Mouse (Mus musculus) heart, embryonic 11.5 days (tissue): ENCODE measurements around the gene Nod1. TPM values are rescaled to one million over a fixed set of nuclear protein-coding genes. Genes with fewer than 3 reads are reported as not detected.

ENCODE experiments used
- ATAC-seq: fragments of 200-750 bp; cut with Nextera tagmentation; replicated peaks from 2 replicates; pipeline ENCODE4 v1.8.0; 2017; ENCODE audit warnings: moderate library complexity; ENCODE audit not compliant: insufficient number of reproducible peaks, low FRiP score, low TSS enrichment
- H3K27ac ChIP-seq: fragments of 300-500 bp; sonication (generic); 2 replicates; pipeline ENCODE4 v1.5.1; 2014; ENCODE audit warnings: mild to moderate bottlenecking, low read depth, low read length
- H3K27me3 ChIP-seq: fragments of 300-500 bp; sonication (generic); 2 replicates; pipeline ENCODE4 v1.6.1; 2014; ENCODE audit warnings: mild to moderate bottlenecking, low read length, mixed read lengths; ENCODE audit not compliant: control insufficient read depth, insufficient read depth
- H3K36me3 ChIP-seq: fragments of 300-500 bp; sonication (generic); 2 replicates; pipeline ENCODE4 v1.6.1; 2014; ENCODE audit warnings: mild to moderate bottlenecking, low read length, moderate library complexity, mixed read lengths; ENCODE audit not compliant: control insufficient read depth, insufficient read depth
- H3K4me1 ChIP-seq: fragments of 300-500 bp; sonication (generic); 2 replicates; pipeline ENCODE4 v1.6.1; 2014; ENCODE audit warnings: low read length; ENCODE audit not compliant: control insufficient read depth, insufficient read depth
- H3K4me2 ChIP-seq: fragments of 300-500 bp; sonication (generic); 2 replicates; pipeline ENCODE4 v1.6.1; 2014; ENCODE audit warnings: mild to moderate bottlenecking, moderate library complexity
- H3K4me3 ChIP-seq: fragments of 300-500 bp; sonication (generic); 2 replicates; pipeline ENCODE4 v1.5.1; 2014; ENCODE audit warnings: low read depth, low read length
- H3K9ac ChIP-seq: fragments of 300-500 bp; sonication (generic); 2 replicates; pipeline ENCODE4 v1.6.1; 2014; ENCODE audit warnings: mild to moderate bottlenecking, low read depth, low read length, moderate library complexity
- H3K9me3 ChIP-seq: fragments of 300-500 bp; sonication (generic); replicated peaks from 2 replicates; pipeline ENCODE4 v1.6.1; 2016; ENCODE audit warnings: low read length; ENCODE audit not compliant: control insufficient read depth
- WGBS: fragments of 180-500 bp; shearing (Covaris S2); extraction: QIAGEN DNeasy Blood & Tissue Kit; methylation state at CpG from one replicate; pipeline ENCODE4 v1.1.7; 2014; ENCODE audit not compliant: insufficient replicate concordance; 5-methylcytosine and 5-hydroxymethylcytosine counted together
- polyA plus RNA-seq: library from polyadenylated mRNA; unstranded; fragments of >200 nt; fragmentation: Nextera tagmentation; extraction: Ambion mirVana; gene quantifications from 2 replicates; pipeline ENCODE4 v1.2.1, GENCODE M21; 2014

The Nod1 gene
- polyA plus RNA-seq: 2.3 and 3.2 TPM in 2 replicates

DNA sequence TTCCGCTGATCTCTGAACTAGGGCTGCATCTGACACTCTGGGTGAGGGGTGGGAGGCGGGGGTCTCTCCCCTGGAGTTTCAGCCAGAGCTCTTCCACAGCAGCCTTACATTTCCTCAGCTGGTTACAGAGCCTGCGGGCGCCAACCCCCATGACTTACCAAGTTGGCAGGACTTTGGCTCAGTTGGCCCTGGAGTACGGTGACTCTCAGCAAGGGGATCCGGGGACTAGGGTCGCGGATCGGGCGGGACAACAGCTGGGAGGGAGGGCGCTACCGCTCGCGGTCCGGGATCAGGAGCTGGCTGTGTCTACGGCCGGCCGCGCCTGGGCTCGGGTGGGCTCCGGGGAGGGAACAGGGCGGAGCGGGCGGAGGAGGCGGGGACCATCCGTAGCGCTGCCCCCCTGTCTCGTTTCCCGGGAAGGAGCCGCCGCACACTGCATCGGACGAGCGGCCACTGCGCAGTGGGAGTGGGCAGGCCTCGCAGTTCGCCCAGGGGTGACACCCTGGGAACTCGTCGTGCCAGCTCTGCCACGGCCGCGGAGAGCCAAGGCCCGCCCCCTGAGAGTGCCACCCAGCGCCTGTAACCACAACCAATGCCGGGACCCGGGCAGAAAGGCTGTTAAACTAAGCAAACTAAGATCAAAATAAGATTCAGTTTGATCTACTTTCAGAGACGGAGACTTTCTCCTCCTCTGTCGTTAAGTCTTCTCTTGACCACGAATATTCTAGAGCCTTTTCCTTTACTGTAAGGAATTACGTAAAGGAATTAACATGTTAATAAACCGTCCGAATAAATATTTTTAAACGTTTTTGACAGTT, at the start of gene Nod1:
Gene Nod1 (minus strand): TSS at position 502 of the 818 bp plus-strand sequence.
- Histone ChIP-seq H3K4me3 (peak within 1 kb of the TSS; percentile 63), H3K4me1 (no peaks in the 10 kb centered on the region), H3K27me3 (peaks cover 14% of the 10 kb centered on the region), H3K27ac (0 out of 2 replicates have a peak within 1 kb of the TSS, but pooled peaks have one; percentile 25), H3K9me3 (no peaks in the 10 kb centered on the region), H3K36me3 (no peaks in the 10 kb centered on the region), H3K9ac (peak within 1 kb of the TSS; percentile 64), H3K4me2 (peak within 1 kb of the TSS; percentile 80)
- ATAC-seq: peak; percentile 73
- WGBS: 3% methylated on average over 44 of the region's 53 CpGs

DNA sequence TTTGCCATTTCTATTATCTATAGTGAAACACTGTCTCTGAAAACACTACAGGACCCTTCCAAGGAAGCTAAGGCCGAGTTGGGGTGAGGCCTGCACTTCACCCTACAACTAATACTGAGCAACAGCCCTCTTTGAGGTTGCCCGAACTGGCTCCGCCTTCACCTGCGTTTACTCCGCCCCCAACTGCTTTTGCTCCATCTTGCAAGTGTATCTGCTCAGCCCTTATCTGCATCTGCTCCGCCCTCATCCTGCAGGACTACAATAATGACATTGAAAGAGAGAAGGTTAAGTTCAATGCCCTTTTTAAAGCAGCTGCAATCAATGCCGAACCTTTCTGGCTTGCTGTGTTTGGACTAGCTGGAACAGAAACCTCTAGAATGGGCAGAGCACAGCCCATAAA, 49.4 kb upstream of the Nod1 start:
- H3K4me2 ChIP-seq: no peak overlapping the region
- no peak overlapping the region for H3K27ac ChIP-seq
- 85% methylated on average over 7 of the region's 7 CpGs for WGBS
- H3K4me1 ChIP-seq: no peaks in the 10 kb centered on the region
- H3K9me3 ChIP-seq: no peaks in the 10 kb centered on the region
- H3K9ac ChIP-seq: no peak overlapping the region
- no peaks in the 10 kb centered on the region for H3K27me3 ChIP-seq
- H3K4me3 ChIP-seq: no peak overlapping the region
- H3K36me3 ChIP-seq: no peaks in the 10 kb centered on the region
- ATAC-seq: no peak

DNA sequence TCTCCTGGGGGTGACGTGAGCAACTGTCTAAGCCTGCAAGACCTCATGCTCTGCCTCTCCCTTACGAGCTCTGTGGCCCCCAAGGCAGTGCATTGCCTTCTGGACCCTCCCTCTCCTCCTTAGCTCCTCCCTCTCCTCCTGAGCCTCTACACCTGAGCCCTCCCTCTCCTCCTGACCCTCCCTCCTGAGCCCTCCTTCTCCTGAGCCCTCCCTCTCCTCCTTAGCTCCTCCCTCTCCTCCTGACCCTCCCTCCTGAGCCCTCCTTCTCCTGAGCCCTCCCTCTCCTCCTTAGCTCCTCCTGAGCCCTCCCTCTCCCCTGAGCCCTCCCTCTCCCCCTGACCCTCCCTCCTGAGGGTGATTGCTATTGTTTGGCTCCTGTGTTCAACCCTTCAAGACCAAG, 46.0 kb upstream of the Nod1 start:
- Histone ChIP-seq H3K27ac (no peak overlapping the region), H3K4me3 (no peak overlapping the region), H3K9ac (no peak overlapping the region), H3K27me3 (no peaks in the 10 kb centered on the region), H3K9me3 (0 out of 2 replicates have a peak, but pooled peaks cover 4% of the 10 kb centered on the region), H3K4me1 (no peaks in the 10 kb centered on the region), H3K4me2 (no peak overlapping the region), H3K36me3 (no peaks in the 10 kb centered on the region)
- ATAC-seq: no peak
- 40% methylated on average over 2 of the region's 2 CpGs for WGBS

DNA sequence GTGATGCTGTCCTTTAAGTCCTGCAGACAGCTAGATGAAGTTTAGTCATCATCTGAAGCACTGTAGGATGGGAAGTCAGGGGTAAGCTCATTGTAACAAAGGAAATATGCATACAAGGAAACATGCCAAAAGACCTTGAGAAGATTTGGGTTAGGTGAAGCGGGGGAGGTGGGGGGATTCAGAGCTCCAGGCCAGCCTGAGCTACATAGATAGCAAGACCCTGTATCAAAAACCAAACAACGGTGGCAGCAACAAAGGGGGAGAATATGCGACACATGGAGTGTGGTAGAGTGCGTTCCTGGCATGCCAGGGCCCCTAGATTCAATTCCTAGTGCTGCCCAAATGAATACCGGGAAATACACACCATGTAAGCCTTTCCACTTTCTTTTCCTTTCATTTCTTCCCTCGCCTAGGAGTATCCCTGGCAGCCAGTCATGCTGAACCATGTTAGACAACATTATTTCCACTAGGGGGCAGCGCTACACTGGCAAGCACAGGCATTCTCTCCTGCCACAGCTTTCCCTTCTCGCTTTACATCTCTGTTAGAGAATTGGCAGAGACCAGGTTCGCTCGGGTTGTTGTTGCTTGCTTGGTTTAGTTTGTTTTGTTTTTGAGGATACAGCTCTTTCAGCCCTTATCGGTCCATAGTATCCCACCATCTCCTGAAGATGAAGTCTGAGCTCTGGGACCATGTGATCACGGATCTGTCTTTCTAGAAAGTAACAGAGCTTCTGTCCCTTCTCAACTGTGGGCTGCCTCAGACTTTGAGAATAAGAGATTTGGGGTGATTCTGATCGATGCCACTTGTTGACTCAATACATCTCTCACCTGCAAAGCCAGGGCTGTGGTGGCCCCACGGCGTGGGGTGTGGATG, 44.5 kb upstream of the Nod1 start:
- Histone ChIP-seq H3K9ac (no peak overlapping the region), H3K4me2 (peak overlapping the region; percentile 23), H3K36me3 (no peaks in the 10 kb centered on the region), H3K4me3 (no peak overlapping the region), H3K4me1 (no peaks in the 10 kb centered on the region), H3K27ac (no peak overlapping the region), H3K9me3 (0 out of 2 replicates have a peak, but pooled peaks cover 4% of the 10 kb centered on the region), H3K27me3 (no peaks in the 10 kb centered on the region)
- ATAC-seq: no peak
- 24% methylated on average over 15 of the region's 15 CpGs for WGBS

DNA sequence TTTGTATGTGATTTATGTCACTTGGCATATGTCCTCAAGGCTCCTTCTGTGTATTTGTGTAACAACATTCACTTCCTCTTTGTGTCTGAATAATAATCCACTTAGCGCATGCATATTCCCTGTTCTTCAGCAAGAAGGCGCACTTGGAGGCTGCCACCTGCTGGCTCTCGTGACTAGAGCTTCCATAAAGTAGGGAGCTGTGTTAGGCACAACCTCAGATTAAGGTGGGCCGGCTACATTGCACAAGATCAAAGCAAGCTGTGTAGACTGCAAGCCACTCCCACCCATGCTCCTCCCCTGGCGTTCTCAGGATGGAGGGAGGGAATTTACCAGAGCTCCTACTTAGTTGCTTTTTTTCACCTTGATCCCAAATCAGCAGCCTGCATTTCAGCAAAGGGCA, 43.8 kb upstream of the Nod1 start:
- H3K4me1 ChIP-seq: no peaks in the 10 kb centered on the region
- H3K36me3 ChIP-seq: no peaks in the 10 kb centered on the region
- peak overlapping the region; percentile 23; the same call in 1 of the 2 replicates for H3K4me2 ChIP-seq
- no peak overlapping the region for H3K4me3 ChIP-seq
- H3K27ac ChIP-seq: no peak overlapping the region
- H3K9ac ChIP-seq: no peak overlapping the region
- 13% methylated on average over 5 of the region's 5 CpGs for WGBS
- H3K9me3 ChIP-seq: 0 out of 2 replicates have a peak, but pooled peaks cover 4% of the 10 kb centered on the region
- ATAC-seq: no peak
- H3K27me3 ChIP-seq: no peaks in the 10 kb centered on the region

DNA sequence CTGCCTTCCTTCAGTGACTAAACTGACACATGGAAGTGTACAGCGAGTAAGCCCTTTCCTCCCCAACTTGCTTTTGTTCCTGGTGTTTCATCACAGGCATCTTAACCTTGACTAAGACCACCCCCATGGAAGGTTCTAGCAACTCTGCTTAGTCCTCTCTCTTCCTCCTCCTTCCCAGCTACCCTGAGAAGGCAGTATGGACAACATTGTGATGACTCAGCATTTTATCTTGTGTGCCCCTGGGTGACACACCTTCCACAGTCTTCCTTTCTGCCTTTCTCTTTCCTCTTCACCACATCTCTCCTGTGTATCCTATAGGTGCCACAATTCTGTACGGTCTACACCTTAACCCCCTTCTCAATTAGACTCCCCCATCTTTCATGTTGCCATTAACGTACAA, 41.8 kb upstream of the Nod1 start:
- no peak overlapping the region for H3K27ac ChIP-seq
- H3K4me3 ChIP-seq: no peak overlapping the region
- H3K4me1 ChIP-seq: no peaks in the 10 kb centered on the region
- no peak for ATAC-seq
- H3K4me2 ChIP-seq: no peak overlapping the region
- 0 out of 2 replicates have a peak, but pooled peaks cover 4% of the 10 kb centered on the region for H3K9me3 ChIP-seq
- H3K9ac ChIP-seq: no peak overlapping the region
- no peaks in the 10 kb centered on the region for H3K27me3 ChIP-seq
- WGBS: 86% methylated on average over 3 of the region's 3 CpGs
- H3K36me3 ChIP-seq: no peaks in the 10 kb centered on the region

DNA sequence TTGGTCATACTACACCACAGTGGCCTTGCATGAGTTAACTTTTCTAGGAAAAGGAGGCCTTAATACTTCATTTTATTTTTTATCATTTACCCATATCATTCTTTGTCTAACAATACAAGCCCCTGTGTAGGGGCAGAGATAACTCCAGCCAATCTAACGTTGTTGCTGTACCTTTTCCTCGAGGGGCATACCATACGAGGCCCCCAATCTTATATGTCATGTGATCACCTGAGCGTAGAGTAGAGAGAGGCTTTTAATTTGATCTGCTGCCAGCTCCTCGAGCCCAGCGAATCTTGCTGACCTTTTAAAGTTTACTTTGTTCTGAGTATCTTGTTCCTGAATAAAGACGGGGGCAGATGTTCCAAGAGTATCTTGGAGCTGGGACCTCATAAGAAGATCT, 40.1 kb upstream of the Nod1 start:
- 68% methylated on average over 7 of the region's 7 CpGs for WGBS
- H3K4me3 ChIP-seq: no peak overlapping the region

DNA sequence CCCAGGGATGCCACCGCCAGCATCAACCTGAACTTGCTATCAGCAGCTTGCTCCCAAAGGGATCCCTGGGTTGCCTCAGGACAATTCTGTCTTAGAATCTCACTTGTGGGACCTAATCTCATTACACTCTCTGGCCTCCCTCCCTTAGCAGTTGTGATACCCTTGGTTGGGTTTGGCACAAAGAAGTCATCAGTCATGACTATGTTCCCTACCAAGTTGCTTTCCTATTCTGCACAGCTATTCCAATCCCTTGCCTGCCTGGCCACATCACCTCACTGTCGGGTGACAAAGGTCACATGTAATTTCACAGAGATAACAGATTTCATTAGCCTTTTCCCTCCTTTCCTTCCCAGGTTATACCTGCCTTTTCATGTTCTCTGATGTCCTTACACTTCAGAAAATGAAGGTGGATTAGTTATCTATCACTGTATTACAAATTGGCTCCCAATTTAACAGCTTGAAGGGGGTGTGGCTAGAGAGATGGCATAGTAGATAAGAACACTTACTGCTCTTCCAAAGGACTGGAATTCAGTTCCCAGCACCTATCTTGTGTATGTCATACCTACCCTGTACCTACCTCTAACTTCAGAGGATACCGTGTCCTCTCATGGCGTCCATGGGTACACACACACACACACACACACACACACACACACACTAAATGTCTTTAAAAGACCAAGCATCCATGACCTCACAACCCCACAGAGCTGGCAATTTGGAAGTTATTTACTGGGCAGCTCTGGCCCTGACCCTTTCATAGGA, 38.1 kb upstream of the Nod1 start:
- Histone ChIP-seq H3K9me3 (0 out of 2 replicates have a peak, but pooled peaks cover 4% of the 10 kb centered on the region), H3K27ac (no peak overlapping the region), H3K27me3 (no peaks in the 10 kb centered on the region), H3K4me1 (no peaks in the 10 kb centered on the region), H3K4me2 (no peak overlapping the region), H3K4me3 (no peak overlapping the region), H3K36me3 (no peaks in the 10 kb centered on the region), H3K9ac (no peak overlapping the region)
- ATAC-seq: no peak
- 46% methylated on average over 4 of the region's 4 CpGs for WGBS

More for the DNA sequence above, 40.1 kb upstream of the Nod1 start:
- Histone ChIP-seq H3K27me3 (no peaks in the 10 kb centered on the region), H3K9me3 (0 out of 2 replicates have a peak, but pooled peaks cover 4% of the 10 kb centered on the region), H3K9ac (no peak overlapping the region), H3K27ac (no peak overlapping the region), H3K4me2 (no peak overlapping the region), H3K4me1 (no peaks in the 10 kb centered on the region), H3K36me3 (no peaks in the 10 kb centered on the region)
- no peak for ATAC-seq
